Mouse (Mus musculus): Measurements from ENCODE around the gene Sgms1.

Gene Sgms1

DNA sequence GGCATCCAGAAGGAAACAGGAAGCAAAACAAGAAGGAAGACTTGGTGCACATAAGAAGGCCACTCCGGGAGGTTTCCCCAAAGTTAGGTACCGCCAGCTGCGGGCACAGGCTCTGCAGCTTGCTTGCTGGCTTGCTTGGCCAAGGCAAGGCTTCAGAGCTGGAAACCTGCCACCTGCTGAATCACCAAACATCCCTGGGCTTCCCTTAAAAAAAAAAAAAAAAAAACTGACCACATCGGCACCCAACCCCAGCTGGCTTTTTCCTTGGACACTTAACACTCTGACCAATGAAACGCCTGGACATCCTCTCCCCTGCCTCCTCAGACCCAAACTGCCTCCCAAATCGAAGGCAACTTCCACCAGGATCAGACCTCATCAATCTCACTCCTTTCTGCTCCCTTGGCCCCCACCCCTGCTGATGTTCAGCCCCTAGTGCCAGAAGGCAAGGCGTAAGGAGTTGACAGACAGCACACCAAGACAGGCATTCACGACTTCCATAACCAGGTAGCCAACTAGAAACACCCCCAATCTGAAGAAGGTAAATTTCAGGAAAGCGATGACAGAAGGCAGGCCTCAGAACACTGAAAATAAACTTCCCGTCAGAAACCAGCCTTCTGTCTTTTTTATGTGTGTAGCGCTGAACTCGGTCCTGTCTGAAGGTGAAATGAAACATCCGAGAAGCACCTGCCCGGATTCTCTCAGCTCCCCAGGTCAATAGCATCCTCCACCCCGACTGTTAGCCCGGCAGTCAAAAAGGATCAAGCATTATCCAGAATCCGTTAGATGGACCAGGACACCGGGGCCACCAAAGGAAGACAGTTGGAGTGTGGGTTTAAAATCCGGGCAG is 2.7 kb downstream of the Sgms1 start:
- DNase-seq (ENCODE audit: low read depth in 1 of 2, low spot score in 2 of 2) = no peak

DNA sequence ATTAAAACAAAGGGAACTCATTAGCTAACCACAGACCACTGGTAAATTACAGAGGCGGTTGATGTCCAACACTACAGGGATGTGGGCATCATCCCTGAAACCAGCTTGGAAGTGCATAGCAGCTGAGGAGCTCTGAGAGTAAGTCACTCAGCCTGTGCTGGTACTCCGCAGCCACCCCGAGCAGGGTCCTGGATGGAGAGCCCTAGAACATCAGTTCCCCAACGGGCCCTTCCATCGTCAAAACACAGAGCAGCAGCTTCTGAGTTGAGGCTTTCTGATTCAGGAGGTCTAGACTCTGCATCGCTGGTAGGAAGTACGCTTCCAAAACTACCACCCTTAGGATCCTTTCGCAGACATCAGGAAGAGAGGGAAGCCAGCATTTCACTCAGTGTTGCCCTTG is 5.8 kb downstream of the Sgms1 start:
- no peak for DNase-seq (ENCODE audit: low read depth in 1 of 2, low spot score in 2 of 2)

DNA sequence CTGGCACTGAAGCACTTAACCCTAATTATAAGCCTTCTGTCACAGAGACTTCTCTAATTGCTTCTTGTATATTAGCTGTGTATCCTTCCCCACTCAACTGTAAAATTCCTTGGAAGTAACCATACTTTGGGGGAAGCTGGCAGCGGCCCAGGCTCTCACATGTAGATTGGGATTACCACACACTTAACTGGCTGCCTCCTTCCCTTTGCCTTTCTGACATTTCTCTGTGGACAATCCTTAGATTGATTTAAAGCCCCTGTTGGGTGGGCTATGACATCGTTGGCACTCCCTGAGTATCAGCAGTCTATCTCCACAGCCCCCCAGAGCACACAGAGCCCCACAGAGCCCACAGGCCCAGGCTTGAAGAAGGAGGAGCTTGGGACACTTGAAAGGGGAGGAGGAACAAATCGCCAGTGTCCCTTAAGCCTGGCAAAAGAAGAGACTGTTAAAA is 8.0 kb downstream of the Sgms1 start:
- no peak for DNase-seq (ENCODE audit: low read depth in 1 of 2, low spot score in 2 of 2)

DNA sequence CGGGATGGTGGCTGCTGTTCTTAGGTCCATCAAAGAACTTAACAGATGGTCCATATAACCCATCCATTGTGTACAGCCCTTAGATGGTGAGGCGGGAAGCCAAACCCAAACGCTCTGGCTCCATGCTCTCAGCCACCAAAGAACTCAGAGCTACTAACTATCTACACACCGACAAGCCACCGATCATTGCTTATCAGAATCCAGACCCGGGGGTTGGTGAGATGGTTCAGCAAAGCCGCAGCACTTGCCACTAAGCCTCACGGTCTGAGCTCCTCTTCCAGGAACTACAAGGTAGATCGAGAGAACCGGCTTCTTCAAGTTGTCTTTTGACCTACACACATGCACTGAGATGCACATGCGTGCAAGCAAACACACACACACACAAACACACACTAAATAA is 8.8 kb downstream of the Sgms1 start:
- no peak for DNase-seq (ENCODE audit: low read depth in 1 of 2, low spot score in 2 of 2)

DNA sequence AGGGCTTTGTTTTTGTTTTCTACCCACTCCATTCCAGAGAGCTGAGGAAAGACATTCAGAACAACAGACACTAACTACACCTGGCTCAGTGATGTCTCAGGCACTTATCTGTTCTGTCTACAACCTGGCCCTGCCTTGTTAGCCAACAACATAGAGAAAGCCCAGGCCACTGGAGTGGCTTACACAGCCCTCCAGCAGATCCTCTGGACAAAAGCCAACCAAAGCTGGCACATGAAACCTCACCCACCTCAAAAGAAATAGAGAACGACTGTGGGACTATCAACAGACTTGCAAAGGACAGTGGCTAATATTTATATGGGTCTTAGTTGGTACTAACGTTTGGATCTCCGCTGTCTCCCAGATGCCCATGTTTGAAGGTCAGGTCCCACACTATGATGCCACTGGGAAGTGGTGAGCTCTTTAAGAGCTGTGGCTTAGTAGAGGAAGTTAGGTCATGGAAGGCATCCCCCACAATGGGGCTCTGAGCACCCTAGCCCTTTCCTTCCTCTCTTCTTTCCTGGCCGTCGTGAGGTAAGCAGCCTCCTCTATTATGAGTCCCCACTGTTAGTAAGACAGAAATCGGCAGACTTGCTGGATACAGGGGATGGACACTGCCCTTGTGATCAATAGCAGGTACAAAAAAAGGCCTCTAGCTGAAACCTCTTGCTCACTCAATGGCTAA is 10.1 kb downstream of the Sgms1 start:
- no peak for DNase-seq (ENCODE audit: low read depth in 1 of 2, low spot score in 2 of 2)

DNA sequence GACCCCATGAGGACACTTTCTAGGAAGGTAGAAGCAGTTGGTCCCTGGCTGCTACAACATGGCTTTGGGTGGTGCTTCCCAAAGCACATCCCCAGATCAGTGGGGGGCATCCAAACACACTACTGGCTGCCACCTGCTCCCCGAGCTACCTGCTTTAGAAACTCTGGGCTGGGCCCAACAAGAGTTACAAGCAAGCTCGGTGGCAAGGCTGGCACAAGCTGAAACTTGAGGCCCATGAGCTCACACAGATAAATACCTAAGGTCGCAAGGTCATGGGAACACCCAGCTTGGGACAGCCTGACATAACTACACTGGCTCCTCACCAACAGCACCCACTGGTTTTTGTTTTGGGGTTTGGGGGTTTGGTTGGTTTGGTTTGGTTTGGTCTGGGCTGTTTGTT is 10.9 kb downstream of the Sgms1 start:
- DNase-seq (ENCODE audit: low read depth in 1 of 2, low spot score in 2 of 2) = no peak

DNA sequence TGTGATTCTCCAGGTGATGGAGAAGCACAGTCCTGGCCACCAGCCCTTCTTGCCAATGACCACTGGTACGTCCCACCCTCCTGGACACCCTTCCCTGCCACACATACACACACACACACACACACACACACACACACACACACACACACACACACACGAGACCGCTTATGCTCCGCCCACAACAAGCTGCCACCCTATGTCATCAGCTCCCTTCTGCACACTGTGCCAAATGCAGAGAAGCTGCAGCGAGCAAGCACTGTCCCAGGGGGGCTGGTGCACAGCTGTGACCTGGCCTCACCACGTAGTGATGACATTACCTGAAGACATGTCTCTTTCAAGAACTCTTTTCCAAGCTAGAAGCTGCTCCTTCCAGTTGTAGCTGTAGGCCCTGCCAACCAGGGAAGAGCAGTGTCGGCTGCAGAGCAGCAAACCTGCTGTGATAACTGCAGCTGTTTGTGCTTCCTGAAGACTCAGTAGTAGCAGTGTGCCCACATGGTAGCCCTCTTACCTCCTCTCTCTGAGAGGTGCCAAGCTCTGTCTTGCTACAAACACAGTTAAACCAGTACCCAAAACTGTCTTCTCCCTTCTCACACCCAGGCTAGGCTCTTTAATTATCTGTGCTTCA is 11.7 kb downstream of the Sgms1 start:
- DNase-seq (ENCODE audit: low read depth in 1 of 2, low spot score in 2 of 2) = no peak

DNA sequence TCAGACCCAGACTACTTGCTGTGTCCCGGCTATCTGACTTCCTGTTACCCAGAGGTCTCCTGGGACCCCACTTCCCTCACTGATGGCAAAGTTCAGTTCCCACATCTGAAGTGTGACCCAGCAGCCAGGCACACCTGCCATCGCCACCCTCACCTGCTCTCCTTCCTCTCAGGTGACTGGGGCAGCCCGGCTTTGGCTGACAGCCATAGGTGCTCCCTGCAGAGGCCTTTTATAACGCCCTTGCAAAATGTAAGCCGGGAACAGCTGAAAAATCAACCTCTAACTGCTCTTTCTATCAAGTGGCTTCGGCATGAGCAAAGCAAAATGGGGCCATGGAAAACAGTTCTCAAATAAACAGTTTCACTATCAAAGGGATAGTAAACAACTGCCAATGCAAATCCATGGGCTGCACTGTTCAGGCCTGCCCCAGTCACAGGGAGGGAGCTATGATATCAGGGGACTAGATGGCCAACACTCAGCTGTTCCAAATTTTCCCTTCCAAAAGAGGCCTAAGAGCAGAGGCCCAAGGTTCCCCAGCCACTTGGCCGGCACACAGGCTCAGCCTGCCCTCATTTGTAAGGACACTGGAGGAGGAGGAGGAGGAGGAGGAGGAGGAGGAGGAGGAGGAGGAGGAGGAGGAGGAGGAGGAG is 12.5 kb downstream of the Sgms1 start:
- DNase-seq (ENCODE audit: low read depth in 1 of 2, low spot score in 2 of 2) = no peak

DNA sequence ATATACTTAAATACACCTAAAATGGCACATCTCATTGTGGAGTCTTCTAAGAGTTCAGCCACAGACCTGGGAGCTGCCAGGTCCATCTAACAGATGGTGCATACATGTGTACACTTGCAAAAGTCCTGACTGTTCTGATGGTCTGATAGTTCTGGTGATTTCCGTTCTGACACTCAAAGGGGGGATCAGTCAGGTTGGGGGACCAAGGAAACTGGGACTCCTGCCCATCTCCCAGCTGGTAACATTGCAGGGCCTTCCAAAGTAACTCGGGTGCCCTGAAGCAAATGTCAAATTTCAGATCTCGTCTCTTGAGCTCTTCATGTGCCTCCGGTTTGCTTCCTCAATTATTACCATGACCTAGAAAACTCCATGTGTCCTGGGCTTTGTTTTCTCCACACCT is 13.5 kb downstream of the Sgms1 start:
- no peak for DNase-seq (ENCODE audit: low read depth in 1 of 2, low spot score in 2 of 2)

DNA sequence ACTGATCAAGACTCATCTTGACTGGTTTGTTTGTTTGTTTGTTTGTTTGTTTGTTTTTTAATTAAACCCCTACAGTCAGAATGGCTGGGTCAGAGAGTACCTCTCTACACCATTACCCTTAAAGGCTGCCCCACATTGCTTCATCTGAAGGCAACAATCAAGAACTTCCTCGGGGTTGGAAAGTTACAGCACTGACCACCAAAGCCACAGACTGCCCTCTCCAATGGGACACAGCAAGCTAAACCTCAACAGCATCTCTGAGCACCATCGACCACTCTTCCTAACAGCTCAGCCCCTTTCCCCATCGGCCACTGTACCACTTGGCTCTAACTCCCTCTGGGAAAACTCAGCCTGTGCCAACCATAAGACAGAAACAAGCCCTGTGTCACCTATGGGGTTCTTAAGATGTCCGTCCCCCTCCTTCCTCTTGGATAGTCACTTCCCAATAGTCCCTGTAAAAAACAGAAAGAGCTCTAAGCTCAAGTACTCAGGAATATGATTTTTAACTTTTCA is 14.0 kb downstream of the Sgms1 start:
- DNase-seq (ENCODE audit: low read depth in 1 of 2, low spot score in 2 of 2) = no peak

DNA sequence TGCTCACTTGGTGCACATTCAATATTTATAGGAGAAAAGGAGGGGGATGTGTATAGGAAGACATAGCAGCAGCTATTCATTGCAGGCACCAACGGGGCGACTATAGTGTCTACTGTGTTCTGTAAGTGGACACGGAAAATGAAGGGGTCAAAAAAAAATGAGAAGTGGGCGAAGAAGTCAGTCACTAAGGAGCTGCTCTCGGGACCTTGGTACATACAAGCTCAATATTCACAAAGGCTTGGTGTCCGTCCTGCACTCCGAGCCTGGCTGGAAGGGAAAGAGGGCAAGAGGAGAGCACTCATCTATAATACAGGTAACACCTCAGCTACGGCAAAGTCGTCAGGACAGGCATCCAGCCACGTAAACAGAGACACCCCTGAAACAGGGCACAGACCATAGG is 14.8 kb downstream of the Sgms1 start:
- DNase-seq (ENCODE audit: low read depth in 1 of 2, low spot score in 2 of 2) = no peak

DNA sequence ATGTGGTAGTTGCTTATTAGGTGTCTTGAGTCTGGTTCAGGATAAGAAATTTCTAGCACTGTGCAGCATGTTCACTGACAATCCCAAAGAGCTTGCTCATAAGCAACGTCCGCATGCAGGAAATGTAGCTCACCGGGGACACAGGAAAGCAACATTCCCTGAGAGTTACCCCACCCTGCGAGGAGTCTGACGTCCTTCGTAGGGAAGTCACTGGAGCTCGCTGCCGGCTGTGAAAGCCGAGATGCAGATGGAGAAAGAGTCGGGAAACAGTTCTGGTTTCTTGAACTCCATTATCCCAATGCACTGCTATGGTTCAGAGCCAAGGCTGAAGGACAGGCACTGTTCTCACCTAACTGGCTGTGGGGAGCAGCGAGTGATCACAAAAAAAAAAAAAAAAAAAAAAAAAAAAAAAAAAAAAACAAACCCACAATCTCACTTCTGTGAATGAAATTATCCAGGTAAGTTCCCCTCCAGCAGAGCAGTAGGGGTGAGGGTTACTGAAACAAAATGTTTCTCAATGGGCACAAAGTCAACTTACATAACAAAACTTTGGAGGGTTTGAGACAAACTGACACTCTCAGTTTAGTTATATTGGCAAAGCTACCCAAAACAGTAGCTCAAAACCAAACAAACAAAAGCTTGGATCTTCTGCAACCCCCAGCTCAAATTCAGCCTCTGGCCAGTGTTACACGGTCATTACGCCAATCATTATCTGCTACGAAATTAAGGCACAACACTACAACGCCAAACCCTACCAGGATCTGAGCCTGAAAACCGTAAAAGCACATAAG is 15.5 kb downstream of the Sgms1 start:
- DNase-seq (ENCODE audit: low read depth in 1 of 2, low spot score in 2 of 2) = no peak

DNA sequence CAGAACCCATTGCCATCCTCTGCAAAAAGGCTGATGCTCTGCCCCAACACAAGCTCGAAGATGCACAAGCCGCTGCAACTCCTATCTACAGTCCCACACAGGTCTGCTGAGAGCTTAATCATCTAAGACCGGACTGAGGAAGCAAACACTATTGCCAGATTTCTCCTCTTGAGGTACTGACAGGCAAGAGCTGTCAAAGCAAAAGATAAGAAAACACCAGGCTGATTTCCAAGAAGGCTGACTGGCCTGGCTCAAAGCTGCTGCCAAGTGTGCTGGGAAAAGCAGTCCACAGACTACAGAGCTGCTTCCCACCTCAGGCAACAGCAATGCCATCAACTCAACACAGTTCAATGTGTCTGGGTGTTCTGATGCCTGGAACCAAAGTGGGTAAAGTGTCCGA is 17.1 kb downstream of the Sgms1 start:
- no peak for DNase-seq (ENCODE audit: low read depth in 1 of 2, low spot score in 2 of 2)

DNA sequence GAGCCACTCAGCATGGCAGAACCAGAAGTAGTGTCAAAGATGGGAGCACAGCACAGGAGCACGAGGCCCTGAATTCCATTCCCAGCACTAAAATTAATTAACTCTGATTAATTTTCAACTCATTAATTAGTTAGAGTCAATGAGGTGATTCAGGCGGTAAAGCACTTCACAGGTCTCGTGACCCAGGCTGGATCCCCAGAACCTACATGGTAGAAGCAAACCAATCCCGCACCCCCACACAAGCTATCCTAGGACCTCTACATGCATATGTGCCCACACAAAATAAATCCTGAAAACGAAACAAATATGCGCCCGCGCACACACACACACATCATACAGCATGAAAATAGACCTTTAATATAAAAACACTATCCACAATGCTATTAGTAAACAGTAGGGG is 22.2 kb downstream of the Sgms1 start:
- DNase-seq (ENCODE audit: low read depth in 1 of 2, low spot score in 2 of 2) = no peak

DNA sequence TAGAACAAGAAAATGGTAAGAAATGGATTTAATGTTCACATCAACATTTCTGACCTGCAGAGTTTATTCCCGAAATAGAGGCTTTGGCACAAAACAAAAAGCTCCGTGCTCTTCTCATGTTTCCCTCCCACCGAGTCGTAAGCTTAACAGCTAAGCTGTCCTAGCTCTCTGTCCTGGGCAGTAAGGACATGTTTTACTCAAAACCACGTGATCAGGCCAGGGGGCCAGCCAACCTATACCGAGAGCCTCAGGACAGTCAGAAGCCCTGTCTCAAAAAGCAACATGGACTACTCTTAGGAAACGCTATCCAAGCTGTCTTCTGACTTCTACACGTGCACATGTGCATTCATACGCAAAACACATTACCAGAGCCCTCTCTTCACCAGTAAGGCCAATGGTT is 23.1 kb downstream of the Sgms1 start:
- no peak for DNase-seq (ENCODE audit: low read depth in 1 of 2, low spot score in 2 of 2)

DNA sequence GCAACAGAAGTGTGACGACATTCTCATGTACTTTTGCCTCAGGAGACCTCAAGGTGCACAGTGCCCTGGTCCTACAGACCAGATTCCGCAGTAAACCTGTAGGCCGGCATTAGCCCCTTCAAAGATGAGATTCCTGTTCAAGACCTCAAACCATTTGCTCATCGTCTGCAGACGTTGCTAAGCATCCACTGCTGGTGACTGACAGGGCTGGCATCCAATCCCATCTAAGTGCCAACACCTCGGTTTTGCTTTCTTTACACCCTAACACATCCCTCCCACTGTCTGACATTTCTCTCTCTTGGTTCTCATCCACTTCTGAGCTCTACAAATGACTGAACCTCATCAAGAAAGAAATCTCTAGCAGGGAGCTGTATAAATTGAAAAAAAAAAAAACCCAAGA is 24.4 kb downstream of the Sgms1 start:
- no peak for DNase-seq (ENCODE audit: low read depth in 1 of 2, low spot score in 2 of 2)

DNA sequence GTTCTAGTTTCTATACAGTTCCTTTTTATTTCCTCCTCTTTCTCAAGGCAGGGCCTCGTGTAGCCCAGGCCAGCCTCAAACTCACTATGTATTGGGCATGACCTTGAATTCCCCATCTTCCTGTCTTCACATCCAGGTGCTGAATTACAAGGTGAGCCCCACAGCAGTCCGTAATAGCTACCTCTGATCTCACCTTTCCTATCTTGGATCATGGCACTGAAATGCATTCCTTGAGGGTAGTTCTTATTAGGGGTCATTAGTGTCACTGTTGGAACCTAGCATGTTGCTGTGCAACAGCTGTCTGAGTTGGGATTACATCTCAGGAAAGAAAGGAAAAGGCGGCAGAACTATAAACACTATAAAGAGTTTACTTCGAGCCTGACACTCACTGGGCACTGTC is 25.9 kb downstream of the Sgms1 start:
- DNase-seq (ENCODE audit: low read depth in 1 of 2, low spot score in 2 of 2) = no peak

DNA sequence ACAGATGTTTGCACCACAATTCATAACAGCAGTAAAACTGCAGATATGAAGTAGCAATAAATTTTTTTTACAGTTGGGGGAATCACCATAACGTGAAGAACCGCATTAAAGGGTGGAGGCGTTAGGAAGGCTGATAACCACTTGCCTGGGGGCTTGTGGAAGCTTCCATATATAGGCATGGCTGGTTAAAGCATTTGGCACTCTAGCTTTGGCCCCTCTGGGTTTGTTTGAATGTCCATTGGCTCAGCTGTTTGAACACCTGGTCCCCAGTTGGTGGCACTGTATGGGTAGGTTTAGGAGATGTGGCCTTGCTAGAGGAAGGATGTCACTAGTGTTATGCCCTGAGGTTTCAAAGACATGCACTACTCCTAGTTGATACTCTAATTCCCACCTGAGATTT is 27.0 kb downstream of the Sgms1 start:
- no peak for DNase-seq (ENCODE audit: low read depth in 1 of 2, low spot score in 2 of 2)

DNA sequence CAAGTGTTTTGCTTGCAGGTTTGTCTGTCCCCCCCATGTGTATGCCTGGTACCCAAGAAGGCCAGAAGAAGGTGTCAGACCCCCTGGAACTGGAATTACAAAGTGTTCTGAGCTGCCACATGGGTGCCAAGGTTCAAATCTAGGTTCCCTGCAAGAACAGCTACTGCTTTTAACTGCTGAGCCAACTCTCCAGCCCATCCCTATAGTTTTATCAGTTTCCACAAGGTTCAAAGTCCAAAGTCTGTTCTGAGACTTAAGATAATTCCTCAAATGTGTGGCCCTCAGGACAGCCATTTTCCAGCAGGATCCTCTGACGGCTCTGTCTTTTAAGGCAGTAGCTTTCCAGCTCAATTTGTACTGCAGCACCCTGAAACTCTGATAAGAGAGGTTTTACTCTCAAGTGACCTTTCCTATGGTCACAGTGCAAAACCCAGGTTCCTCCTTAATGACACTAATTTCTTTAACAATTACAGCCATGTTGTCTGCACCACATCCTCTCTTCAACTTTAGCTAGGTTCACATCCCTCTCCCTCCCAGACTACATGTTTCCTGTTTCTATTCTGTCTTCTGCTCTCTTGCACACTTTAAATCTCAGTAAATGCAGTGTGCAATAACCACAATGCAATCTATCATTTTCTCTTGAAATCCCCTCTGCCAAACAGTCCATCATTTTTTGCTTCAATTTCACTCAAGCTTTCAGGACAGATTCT is 28.4 kb downstream of the Sgms1 start:
- DNase-seq (ENCODE audit: low read depth in 1 of 2, low spot score in 2 of 2) = no peak

DNA sequence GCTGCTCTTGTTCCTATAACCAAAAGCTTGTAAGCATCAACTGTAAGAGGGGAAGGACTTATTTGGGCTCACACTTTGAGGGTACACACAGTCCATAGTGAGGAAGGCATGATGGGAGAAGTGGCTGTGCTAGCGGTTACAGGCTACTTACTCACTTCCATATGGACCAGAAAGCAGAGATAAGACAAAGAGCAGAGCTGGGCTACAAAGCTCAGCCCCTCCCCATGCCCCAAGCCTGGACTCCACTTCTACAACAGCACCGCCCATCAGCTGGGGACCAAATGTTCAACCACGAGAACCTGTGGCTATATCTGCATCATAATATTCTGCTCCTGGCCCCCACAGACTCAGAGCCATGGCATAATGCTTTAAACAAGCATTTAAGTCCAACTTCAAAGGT is 29.0 kb downstream of the Sgms1 start:
- no peak for DNase-seq (ENCODE audit: low read depth in 1 of 2, low spot score in 2 of 2)

Measured in monocyte, adult 2 months (primary cell).